Mouse (Mus musculus) embryonic facial prominence, embryonic 13.5 days (tissue): ENCODE results near the gene Frmd6. TPM values are rescaled to one million over a fixed set of nuclear protein-coding genes. Genes with fewer than 3 reads are reported as not detected.

Experiments
- ATAC-seq: fragments of 200-750 bp; cut with Nextera tagmentation; 2 replicates; pipeline ENCODE4 v1.8.0; 2017; ENCODE audit warnings: low read depth; ENCODE audit not compliant: insufficient number of reproducible peaks, insufficient read depth, low FRiP score, low TSS enrichment
- H3K27ac ChIP-seq: fragments of 300-500 bp; sonication (generic); 2 replicates; pipeline ENCODE4 v1.5.1; 2015; ENCODE audit warnings: moderate library complexity, mild to moderate bottlenecking, inconsistent platforms
- H3K27me3 ChIP-seq: fragments of 300-500 bp; sonication (generic); 2 replicates; pipeline ENCODE4 v1.6.1; 2015; ENCODE audit warnings: mild to moderate bottlenecking, inconsistent platforms
- H3K36me3 ChIP-seq: fragments of 300-500 bp; sonication (generic); 2 replicates; pipeline ENCODE4 v1.6.1; 2015; ENCODE audit warnings: mild to moderate bottlenecking, inconsistent platforms
- H3K4me1 ChIP-seq: fragments of 300-500 bp; sonication (generic); 2 replicates; pipeline ENCODE4 v1.6.1; 2015; ENCODE audit warnings: inconsistent platforms
- H3K4me2 ChIP-seq: fragments of 300-500 bp; sonication (generic); 2 replicates; pipeline ENCODE4 v1.6.1; 2015; ENCODE audit warnings: moderate library complexity, mild to moderate bottlenecking, inconsistent platforms
- H3K4me3 ChIP-seq: fragments of 300-500 bp; sonication (generic); 2 replicates; pipeline ENCODE4 v1.5.1; 2015; ENCODE audit warnings: mild to moderate bottlenecking, inconsistent platforms
- H3K9ac ChIP-seq: fragments of 300-500 bp; sonication (generic); 2 replicates; pipeline ENCODE4 v1.6.1; 2015; ENCODE audit warnings: mild to moderate bottlenecking, inconsistent platforms
- H3K9me3 ChIP-seq: fragments of 300-500 bp; sonication (generic); 2 replicates; pipeline ENCODE4 v1.6.1; 2016; ENCODE audit warnings: inconsistent platforms
- WGBS: fragments of 180-500 bp; shearing (Covaris S2); methylation state at CpG from one replicate; pipeline ENCODE4 v1.1.7; 2015; ENCODE audit warnings: mixed read lengths; 5-methylcytosine and 5-hydroxymethylcytosine counted together
- polyA plus RNA-seq: library from polyadenylated mRNA; unstranded; fragments of >200 nt; fragmentation: Nextera tagmentation; extraction: Ambion mirVana; gene quantifications from 2 replicates; pipeline ENCODE4 v1.2.1, GENCODE M21; 2015

Frmd6 gene
- polyA plus RNA-seq, 1 experiment from 2014 or later: 72.0 TPM

DNA sequence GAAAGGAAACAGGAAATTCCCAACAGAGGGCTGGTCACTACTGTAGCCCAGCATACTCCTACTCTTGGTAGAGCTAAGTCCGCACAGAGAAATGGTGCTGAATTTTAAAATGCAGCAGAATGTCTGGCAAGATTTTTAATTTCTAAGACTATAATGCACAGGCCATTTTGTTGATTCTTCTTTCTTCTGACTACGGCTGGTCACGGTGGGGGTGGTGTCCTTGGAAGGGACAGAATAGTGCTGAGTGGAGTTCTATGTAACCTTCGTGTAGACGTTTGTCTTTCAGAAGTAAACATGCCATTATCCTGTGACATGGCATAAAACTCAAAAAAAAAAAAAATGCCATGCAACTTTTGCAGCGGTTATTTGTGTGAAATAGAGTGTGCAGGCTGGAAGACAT, 32.0 kb upstream of the Frmd6 start:
- H3K4me3 ChIP-seq: no peak overlapping the region
- peaks cover 11% of the 10 kb centered on the region for H3K4me1 ChIP-seq
- no peaks in the 10 kb centered on the region for H3K36me3 ChIP-seq
- no peaks in the 10 kb centered on the region for H3K27me3 ChIP-seq
- WGBS: 86% methylated on average over 6 of the region's 6 CpGs
- no peaks in the 10 kb centered on the region for H3K9me3 ChIP-seq
- H3K27ac ChIP-seq: no peak overlapping the region
- ATAC-seq: no peak
- no peak overlapping the region for H3K9ac ChIP-seq
- H3K4me2 ChIP-seq: no peak overlapping the region

DNA sequence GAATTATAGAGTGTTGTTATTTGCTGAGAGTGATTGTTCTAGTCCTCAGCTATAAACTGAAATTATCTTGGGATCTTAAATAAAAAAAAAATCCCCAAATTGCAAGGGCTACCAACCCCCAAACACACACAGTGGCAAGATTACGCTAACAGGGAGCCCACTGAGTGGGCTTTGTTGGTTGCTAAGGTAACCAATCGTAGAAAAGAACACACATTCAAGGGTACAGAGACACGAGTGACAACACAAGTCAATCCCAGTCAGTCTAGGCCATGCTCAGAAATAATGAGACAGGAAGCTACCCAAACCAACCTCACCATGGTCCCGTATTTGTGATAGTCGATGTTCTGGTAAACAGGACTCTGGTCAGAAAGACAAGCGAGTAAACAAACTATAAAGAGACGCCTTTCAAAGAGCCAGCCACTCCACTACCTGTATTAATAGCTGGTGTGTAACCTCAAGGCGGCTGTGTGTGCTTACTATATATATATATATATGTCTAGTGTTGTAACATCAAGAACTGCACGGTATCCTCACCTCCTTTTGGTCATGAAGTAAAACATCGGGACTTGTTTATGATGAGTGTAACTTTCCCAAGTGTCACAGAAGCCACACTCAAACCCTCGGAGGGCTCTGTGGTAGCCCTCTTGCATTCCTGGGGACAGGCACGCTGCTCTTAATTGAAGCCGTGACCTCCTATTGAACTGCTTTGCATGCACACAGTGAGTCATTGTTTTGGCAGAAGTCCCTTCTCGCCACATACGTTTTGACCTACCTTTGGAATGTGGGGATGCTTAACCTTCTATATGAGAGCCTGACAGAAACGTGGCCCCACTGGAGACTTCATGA, 30.5 kb upstream of the Frmd6 start:
- peaks cover 26% of the 10 kb centered on the region for H3K4me1 ChIP-seq
- H3K4me3 ChIP-seq: no peak overlapping the region
- H3K4me2 ChIP-seq: no peak overlapping the region
- no peaks in the 10 kb centered on the region for H3K27me3 ChIP-seq
- H3K27ac ChIP-seq: no peak overlapping the region
- H3K36me3 ChIP-seq: no peaks in the 10 kb centered on the region
- no peaks in the 10 kb centered on the region for H3K9me3 ChIP-seq
- no peak for ATAC-seq
- H3K9ac ChIP-seq: no peak overlapping the region
- WGBS: 36% methylated on average over 16 of the region's 16 CpGs

DNA sequence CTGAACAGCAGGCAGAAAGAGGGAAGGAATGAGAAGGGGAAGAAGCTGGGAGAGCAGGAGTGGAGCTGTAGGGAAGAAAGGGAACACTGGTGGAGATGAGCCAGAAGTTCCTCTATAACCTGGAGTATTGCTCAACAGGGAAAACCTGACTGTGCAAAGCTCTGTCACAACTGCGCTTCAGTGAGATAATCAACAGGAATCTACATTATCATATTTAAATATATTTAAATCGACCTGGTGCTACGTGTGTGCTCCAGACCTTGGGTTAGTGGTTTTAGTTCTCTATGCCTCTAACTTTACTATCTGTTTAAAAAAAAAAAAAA, 30.0 kb upstream of the Frmd6 start:
- H3K27me3 ChIP-seq: no peaks in the 10 kb centered on the region
- no peaks in the 10 kb centered on the region for H3K9me3 ChIP-seq
- ATAC-seq: no peak
- no peak overlapping the region for H3K27ac ChIP-seq
- H3K4me2 ChIP-seq: no peak overlapping the region
- no peaks in the 10 kb centered on the region for H3K36me3 ChIP-seq
- H3K4me3 ChIP-seq: no peak overlapping the region
- H3K4me1 ChIP-seq: peaks cover 30% of the 10 kb centered on the region
- H3K9ac ChIP-seq: no peak overlapping the region
- WGBS: 74% methylated on average over 3 of the region's 3 CpGs

DNA sequence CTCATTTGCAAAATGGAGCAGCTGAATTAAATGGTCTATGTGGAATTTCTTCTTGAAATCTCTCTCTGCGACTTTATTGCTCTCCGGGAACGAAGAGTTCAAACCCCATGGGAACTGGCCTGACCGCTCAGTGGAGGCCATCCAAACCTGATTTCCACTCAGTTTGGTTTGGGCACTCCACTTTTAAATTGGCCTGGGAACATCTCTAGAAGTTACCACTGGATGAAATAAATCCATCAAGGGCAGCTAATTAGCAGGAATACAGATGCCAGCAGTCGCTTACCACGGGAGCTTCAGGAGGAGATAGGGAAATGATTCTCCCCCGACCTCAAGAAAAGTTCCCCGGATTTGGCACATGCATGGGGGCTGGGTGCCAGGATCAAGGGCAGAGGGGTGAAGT, 26.8 kb upstream of the Frmd6 start:
- no peak for ATAC-seq
- Histone ChIP-seq H3K27me3 (no peaks in the 10 kb centered on the region), H3K27ac (no peak overlapping the region), H3K9me3 (no peaks in the 10 kb centered on the region), H3K4me3 (no peak overlapping the region), H3K9ac (no peak overlapping the region), H3K4me1 (peaks cover 30% of the 10 kb centered on the region), H3K36me3 (no peaks in the 10 kb centered on the region), H3K4me2 (0 out of 2 replicates have a peak overlapping the region, but pooled peaks have one; percentile 37)
- 73% methylated on average over 8 of the region's 8 CpGs for WGBS

DNA sequence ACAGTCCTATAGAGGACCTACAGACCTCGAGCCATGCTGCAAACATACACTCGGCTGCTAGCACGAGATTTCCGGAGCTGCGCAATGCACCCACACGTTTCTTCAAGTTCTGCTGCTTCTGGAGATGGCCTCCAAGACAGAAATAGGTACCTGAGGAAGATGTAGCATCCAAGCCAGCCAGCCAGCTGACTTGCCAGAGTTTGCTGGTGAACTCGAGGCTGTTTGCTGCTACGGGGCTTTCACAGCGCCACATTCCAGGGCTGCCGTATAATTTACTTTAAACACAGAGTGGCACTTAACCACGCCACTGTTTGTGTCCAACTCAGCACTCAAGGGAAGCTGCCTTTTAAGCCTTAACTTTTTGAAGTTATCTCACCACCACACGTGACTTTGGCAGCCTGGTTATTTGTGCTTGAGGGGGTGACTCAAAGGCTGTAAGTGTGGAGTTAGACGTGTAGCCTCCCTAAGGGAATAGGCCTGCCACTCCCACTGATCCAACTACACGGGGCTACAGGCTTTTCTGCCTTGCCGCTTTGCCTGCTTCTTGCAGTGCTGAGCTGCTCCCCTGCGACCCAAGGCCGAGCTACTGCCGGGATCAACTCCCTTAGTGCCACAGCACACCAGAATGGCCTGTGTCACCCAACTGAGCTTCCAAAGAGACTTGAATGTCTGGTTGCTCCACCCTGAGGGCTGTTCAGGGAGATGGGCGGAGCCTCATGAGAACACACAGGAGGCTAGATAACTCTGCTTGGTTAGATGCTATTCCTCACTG, 25.9 kb upstream of the Frmd6 start:
- WGBS: 31% methylated on average over 19 of the region's 19 CpGs
- Histone ChIP-seq H3K9me3 (no peaks in the 10 kb centered on the region), H3K27ac (peak overlapping the region; percentile 39; the same call in 1 of the 2 replicates), H3K9ac (peak overlapping the region; percentile 49), H3K4me1 (peaks cover 30% of the 10 kb centered on the region), H3K27me3 (no peaks in the 10 kb centered on the region), H3K36me3 (no peaks in the 10 kb centered on the region), H3K4me2 (peak overlapping the region; percentile 37), H3K4me3 (no peak overlapping the region)
- ATAC-seq: peak; percentile 62

DNA sequence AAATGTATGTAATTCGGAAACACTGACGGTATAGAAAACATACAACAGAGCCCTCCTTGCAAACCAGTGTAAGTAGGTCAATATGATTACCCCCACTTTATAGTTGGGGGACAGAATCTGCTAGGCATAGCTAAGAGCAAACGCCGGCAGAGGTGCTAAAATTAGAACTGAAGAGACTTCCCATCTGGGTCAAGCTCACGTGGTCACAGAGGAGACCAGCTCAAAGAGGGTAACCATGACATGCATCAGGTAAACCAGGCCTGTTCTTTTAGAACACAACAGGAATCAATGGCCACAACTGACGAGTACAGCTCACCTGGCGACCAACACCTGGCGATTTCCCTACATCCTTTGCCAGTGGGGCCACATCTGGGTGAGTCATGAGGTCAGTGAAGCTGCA, 25.2 kb upstream of the Frmd6 start:
- Histone ChIP-seq H3K4me3 (no peak overlapping the region), H3K9me3 (no peaks in the 10 kb centered on the region), H3K36me3 (no peaks in the 10 kb centered on the region), H3K27me3 (no peaks in the 10 kb centered on the region), H3K27ac (no peak overlapping the region), H3K9ac (no peak overlapping the region), H3K4me1 (peaks cover 24% of the 10 kb centered on the region), H3K4me2 (no peak overlapping the region)
- ATAC-seq: no peak
- 82% methylated on average over 8 of the region's 8 CpGs for WGBS

DNA sequence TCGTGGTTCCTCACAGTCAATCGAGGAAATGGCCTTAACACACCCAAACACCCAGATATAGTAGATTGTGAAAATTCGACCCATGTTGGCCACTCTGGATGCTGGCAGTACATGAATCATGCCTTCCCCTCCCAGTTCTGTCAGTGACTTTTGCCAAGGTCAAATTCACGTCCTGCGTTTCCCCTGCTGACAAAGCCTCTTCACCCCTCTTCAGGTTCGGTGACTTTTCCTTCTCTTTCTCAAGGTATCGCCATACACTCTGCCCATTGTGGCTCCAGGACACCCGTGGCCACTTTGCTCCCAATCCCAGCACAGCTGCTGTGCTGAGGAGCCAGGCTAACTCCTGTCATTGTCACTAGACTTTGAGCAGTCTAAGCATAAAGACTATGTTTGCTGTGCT, 24.0 kb upstream of the Frmd6 start:
- Histone ChIP-seq H3K27me3 (no peaks in the 10 kb centered on the region), H3K4me2 (no peak overlapping the region), H3K36me3 (no peaks in the 10 kb centered on the region), H3K9me3 (no peaks in the 10 kb centered on the region; the same call in 1 of the 2 replicates), H3K27ac (no peak overlapping the region), H3K4me3 (no peak overlapping the region), H3K4me1 (peaks cover 21% of the 10 kb centered on the region), H3K9ac (no peak overlapping the region)
- 77% methylated on average over 8 of the region's 8 CpGs for WGBS
- ATAC-seq: no peak

DNA sequence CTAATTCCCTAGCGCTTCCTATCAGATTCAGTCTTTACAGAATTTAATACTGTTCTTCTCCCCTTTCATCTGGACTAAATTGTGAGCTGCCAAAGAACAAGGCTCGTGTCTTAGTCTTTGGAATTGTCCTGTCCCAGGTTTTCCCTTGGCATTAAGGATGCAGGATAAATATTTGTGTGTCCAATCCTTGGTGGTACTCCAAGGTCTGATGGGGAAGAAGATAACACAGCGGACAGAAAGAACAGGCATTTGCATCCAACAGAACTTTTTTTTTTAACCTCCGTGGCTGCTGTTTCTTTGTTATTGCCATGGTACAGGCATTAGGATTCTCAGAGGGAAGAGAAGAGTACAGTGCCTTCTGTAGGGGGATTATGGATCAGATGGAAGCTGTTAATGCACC, 21.8 kb upstream of the Frmd6 start:
- H3K9ac ChIP-seq: no peak overlapping the region
- no peak overlapping the region for H3K27ac ChIP-seq
- H3K36me3 ChIP-seq: no peaks in the 10 kb centered on the region
- no peaks in the 10 kb centered on the region; the same call in 1 of the 2 replicates for H3K9me3 ChIP-seq
- no peaks in the 10 kb centered on the region for H3K27me3 ChIP-seq
- H3K4me2 ChIP-seq: no peak overlapping the region
- ATAC-seq: no peak
- H3K4me3 ChIP-seq: no peak overlapping the region
- H3K4me1 ChIP-seq: peaks cover 28% of the 10 kb centered on the region
- WGBS: 63% methylated on average over 4 of the region's 4 CpGs

DNA sequence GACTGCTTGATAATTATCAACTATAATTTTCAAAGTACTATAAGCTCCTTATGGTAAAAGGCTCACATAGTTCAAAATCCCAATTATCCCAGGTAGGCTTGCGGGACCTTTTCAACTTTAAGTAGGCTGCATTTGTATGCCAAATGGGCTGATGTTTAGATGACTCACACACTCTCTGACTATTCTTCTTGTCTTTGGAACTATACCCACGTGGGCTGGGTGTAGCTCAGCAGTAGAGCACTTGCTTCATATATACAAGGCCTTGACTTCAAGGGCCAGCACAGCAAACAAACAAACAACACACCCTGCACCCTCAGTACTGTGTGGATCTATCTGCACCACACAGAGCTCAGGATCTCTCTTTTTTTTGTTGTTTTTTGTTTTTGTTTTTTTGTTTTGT, 20.3 kb upstream of the Frmd6 start:
- Histone ChIP-seq H3K4me3 (no peak overlapping the region), H3K27me3 (no peaks in the 10 kb centered on the region), H3K4me2 (no peak overlapping the region), H3K9ac (no peak overlapping the region), H3K36me3 (no peaks in the 10 kb centered on the region), H3K4me1 (peaks cover 14% of the 10 kb centered on the region; the same call in 1 of the 2 replicates), H3K27ac (no peak overlapping the region), H3K9me3 (no peaks in the 10 kb centered on the region; the same call in 1 of the 2 replicates)
- ATAC-seq: no peak
- WGBS: 74% methylated on average over 2 of the region's 2 CpGs

DNA sequence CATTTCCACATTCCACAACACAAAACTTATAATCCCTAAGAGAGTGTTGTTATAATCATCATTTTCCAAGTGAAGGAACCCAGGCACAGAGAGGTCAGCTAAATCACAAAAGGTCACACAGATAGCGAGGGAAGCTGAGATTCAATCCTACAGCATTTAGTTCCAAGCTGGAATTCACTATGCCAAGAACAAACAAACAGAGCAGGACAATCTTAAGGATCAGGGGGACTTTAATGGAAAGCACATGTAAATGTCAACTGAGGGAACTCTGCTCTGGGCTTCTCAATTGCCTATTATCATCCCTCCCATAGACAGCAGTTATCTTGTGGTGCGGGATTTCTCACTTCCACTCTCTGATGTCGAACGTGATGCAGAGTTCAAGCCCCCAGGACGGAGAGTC, 17.8 kb upstream of the Frmd6 start:
- no peaks in the 10 kb centered on the region; the same call in 1 of the 2 replicates for H3K9me3 ChIP-seq
- ATAC-seq: no peak
- no peak overlapping the region for H3K27ac ChIP-seq
- no peaks in the 10 kb centered on the region for H3K27me3 ChIP-seq
- no peak overlapping the region for H3K9ac ChIP-seq
- H3K4me2 ChIP-seq: no peak overlapping the region
- H3K4me1 ChIP-seq: peaks cover 11% of the 10 kb centered on the region; the same call in 1 of the 2 replicates
- H3K4me3 ChIP-seq: no peak overlapping the region
- H3K36me3 ChIP-seq: no peaks in the 10 kb centered on the region
- 12% methylated on average over 5 of the region's 5 CpGs for WGBS

DNA sequence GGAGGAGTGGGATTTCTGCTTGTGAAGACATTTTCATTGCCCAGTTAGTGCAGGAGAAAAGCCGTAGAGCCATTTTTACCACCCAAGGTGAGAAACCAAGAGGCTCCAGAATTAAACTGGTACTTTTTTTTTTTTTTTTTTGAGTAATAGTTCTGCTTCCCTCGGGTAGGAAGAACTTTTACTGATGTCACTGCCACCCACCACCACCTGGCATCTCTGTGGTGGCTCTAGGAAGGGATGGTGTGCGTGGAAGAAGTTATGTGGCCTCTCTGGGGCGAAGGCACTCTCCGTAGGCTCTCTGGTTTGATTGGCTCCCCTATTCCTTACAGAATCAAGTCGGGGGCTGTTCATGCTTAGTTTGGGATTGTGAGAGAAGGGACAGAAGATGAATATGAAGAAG, 17.3 kb upstream of the Frmd6 start:
- H3K9me3 ChIP-seq: no peaks in the 10 kb centered on the region; the same call in 1 of the 2 replicates
- H3K4me1 ChIP-seq: peaks cover 14% of the 10 kb centered on the region
- no peak for ATAC-seq
- H3K27ac ChIP-seq: no peak overlapping the region
- H3K4me3 ChIP-seq: no peak overlapping the region
- H3K9ac ChIP-seq: no peak overlapping the region
- H3K36me3 ChIP-seq: no peaks in the 10 kb centered on the region
- H3K27me3 ChIP-seq: no peaks in the 10 kb centered on the region
- H3K4me2 ChIP-seq: no peak overlapping the region
- WGBS: 57% methylated on average over 6 of the region's 6 CpGs

DNA sequence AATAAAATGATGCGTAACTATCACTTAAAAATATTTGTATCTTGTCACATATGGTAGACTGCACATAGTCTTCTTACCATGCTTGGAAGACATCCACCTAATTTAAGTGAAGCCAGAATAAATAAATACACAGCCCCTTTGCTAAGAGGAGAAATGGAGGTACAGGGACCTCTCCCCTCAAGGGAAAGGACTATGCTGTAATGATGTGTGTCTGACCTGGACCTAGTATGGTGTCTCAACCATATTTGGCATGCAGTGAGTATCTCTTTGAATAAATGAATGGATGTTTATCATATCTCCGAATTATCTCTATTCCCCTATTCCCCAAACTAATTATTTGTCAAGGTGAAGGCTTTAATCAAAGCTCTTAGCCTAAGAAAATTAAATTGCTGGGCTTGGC, 15.4 kb upstream of the Frmd6 start:
- WGBS: 80% methylated on average over 2 of the region's 2 CpGs
- H3K27me3 ChIP-seq: no peaks in the 10 kb centered on the region
- no peak overlapping the region for H3K27ac ChIP-seq
- no peak overlapping the region for H3K4me2 ChIP-seq
- peaks cover 18% of the 10 kb centered on the region for H3K4me1 ChIP-seq
- no peaks in the 10 kb centered on the region for H3K36me3 ChIP-seq
- no peaks in the 10 kb centered on the region; the same call in 1 of the 2 replicates for H3K9me3 ChIP-seq
- no peak overlapping the region for H3K4me3 ChIP-seq
- no peak for ATAC-seq
- H3K9ac ChIP-seq: no peak overlapping the region
